Mouse (Mus musculus): Measurements from ENCODE around the gene Galntl6. TPM values are rescaled to one million over a fixed set of nuclear protein-coding genes. Genes with fewer than 3 reads are reported as not detected.
"Not testable (repeated sequence)": the region's sequence is repeated elsewhere in the genome, so short reads cannot be mapped to it uniquely, and the experiment has no call there.

Gene Galntl6
- total RNA-seq, 1 experiment from 2014 or later, result not detected

DNA sequence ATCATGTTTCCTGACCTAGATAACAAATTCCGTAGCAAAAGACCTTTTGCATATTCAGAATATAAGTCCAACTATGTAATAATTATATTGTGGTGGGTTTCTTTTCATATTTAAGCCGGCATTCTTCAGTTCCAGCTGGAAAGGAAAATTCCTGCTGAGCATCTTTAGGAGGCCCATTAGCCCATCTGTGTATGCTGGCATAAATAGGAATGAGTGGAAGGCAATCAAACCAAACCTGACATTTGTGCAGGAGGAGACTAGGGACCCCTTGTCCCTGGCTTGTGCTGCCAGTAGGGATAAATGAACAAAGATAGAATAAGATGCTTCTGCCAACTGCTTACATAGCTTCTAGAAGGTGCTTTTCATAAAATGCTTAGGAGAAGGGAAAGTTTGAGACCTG is 243.4 kb downstream of the Galntl6 start:
- ATAC-seq (replicated peaks; ENCODE audit: insufficient number of reproducible peaks, low FRiP score, low TSS enrichment, poor library complexity, severe bottlenecking), result no peak

DNA sequence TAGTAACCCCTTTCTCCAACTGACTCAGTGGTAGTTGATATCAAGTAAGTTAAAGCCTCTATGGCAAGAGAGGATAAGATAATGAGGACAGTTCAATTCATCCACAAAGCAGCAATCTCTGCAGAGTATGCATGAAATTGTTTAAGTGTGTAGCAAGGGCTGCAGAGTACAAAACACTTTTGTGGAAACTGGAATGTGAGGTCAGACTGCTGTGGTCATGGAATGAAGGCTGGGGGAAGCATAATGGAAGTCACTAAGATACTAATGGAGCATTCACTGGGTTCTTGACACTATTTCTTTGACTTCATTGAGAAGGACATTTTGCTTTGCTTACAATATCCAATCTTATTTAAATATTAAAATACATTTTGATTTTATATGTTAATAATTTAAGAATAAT is 252.4 kb downstream of the Galntl6 start:
- no peak for ATAC-seq (replicated peaks; ENCODE audit: insufficient number of reproducible peaks, low FRiP score, low TSS enrichment, poor library complexity, severe bottlenecking)

DNA sequence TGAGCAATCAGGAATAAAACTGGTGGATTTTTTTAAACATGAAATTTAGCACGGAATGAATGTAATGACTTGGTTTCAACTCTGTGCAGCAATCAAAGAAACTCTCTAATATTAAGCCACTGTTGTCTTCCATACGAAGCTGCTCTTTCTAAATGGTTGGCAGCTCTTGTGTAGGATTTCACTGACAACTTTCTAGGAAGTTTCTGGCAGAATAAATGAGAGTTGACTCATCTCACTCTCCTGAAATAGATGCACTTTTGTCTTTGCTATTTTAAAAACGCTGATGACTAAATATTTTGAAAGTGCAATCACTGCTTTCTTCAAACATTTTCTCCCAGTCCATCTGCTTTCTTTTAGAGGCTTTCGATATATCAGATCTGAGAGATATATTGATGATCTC is 256.8 kb downstream of the Galntl6 start:
- ATAC-seq (replicated peaks; ENCODE audit: insufficient number of reproducible peaks, low FRiP score, low TSS enrichment, poor library complexity, severe bottlenecking), result no peak

DNA sequence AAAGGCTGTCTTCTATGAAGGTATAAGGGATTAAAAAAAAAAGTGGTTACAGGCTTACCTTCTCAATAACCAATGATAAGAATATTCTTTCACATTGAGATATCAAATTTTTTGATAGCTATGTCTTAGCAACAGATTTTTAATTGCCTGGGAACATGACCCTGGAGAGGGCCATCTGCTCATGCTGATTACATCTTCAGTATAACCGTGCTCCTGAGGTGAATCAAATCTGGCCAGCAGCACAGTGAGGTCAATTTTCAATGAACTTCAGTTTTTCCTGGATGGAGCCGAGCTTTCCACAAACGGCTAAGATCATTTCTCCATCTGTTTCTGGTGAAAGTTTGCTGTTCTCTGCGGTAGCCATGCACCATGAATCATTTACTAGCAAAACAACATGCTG is 306.0 kb downstream of the Galntl6 start:
- ATAC-seq (replicated peaks; ENCODE audit: insufficient number of reproducible peaks, low FRiP score, low TSS enrichment, poor library complexity, severe bottlenecking), result no peak

DNA sequence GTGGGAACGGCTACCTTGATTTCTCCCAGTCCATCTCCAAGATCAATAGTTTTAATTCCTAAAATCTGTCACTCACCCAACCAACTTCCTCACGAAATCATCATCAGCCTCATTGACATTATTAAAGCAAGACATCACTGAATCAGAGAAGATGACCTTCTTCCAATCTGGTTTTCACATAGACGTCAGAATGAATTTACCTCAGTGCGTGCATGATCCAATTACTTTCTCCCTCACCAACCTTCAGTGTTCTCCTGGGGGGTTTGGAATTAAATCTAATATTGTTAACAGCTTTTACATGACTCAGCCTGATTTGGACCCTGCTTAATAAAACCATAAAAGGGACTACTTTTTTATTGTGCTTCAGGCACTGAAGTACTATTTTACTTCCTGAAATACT is 307.7 kb downstream of the Galntl6 start:
- no peak for ATAC-seq (replicated peaks; ENCODE audit: insufficient number of reproducible peaks, low FRiP score, low TSS enrichment, poor library complexity, severe bottlenecking)

DNA sequence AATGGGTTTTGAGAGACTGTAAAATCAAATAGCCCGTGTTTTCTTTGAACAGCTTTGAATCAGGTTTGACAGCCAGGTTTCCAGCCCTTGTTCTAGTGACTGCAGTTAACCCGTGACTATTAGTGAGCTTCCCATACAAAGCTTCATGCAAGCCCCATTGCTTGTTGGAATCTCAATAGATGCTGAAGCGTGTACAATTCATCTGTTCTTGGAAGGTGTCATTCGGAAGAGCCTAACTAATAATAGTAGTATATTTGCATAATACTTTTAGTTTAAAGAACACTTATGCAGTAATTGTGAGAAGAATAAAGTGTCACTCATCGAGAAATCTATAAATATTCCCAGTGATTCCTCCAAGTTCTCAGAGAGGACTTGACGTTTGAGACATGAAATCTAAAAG is 314.6 kb downstream of the Galntl6 start:
- no peak for ATAC-seq (replicated peaks; ENCODE audit: insufficient number of reproducible peaks, low FRiP score, low TSS enrichment, poor library complexity, severe bottlenecking)

DNA sequence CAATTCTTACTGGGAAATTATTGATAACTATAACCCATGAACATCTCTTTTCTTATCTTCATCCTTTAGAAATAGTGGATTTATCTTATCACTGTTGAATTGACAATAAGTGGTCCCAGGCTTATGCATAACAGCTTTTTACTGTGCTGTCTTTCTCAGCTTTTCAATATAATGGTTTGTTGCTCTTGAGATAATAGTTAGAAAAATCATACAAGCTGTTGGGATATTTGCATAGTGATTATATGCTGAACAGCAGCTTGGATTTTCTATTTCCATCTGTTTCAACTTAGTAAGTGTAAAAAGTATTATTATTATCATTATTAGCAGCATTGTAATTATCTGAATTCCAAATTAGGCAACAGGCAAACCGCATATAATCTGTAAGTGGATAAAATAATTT is 337.1 kb downstream of the Galntl6 start:
- no peak for ATAC-seq (replicated peaks; ENCODE audit: insufficient number of reproducible peaks, low FRiP score, low TSS enrichment, poor library complexity, severe bottlenecking)

DNA sequence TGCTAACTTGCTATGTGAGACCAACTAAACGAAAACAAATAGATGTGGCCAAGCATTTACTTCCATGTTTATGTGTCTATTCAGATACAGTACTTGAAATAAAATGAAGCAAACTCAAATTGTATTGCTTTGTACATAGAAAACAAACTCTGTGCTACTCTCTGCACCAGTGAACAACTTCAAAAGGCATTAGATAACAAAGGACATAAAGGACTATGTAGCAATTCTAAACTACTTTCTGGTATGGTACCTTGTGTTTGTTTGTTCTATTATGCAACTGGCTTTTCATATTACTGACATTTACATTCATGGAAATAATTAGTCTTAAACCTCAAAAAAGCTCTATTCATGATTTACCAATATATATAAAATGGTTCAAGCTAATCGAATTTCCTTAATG is 344.4 kb downstream of the Galntl6 start:
- ATAC-seq (replicated peaks; ENCODE audit: insufficient number of reproducible peaks, low FRiP score, low TSS enrichment, poor library complexity, severe bottlenecking), result no peak

DNA sequence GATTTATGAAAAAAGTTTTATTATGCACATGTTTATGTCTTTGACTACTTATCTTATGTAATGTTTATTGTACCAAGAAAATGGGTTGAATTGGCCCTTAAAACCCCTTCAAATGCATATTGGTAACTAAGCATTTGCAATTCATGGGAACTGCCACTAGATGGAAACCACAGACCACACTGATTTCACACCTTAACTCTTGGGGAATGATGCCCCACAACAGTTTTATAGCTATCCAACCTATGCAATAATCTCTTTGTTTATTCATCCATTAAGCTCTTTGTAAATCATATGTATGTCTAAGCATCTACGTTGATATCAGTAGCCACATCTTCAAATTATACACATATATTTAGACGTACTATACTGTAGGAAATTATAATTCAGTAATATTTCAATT is 346.3 kb downstream of the Galntl6 start:
- ATAC-seq (replicated peaks; ENCODE audit: insufficient number of reproducible peaks, low FRiP score, low TSS enrichment, poor library complexity, severe bottlenecking), result no peak

DNA sequence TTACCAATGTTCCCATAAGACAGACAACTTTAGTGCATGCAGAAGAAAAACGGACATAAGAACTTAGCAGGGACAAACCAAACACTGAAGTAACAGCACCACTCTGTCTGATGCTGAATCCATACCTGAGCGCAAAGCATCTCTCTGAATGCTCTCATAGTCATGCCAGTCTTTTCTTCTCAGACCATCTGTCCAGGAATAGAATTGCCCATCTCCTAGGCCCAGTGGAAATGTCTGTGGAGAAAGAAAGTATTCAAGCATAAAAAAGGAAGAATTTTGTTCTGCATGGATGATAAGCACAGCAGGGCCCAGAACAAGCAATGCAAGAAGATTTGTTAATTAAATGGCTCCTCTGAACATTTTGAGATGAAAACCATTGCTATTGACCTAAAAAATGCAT is 376.7 kb downstream of the Galntl6 start:
- ATAC-seq (replicated peaks; ENCODE audit: insufficient number of reproducible peaks, low FRiP score, low TSS enrichment, poor library complexity, severe bottlenecking), result no peak

DNA sequence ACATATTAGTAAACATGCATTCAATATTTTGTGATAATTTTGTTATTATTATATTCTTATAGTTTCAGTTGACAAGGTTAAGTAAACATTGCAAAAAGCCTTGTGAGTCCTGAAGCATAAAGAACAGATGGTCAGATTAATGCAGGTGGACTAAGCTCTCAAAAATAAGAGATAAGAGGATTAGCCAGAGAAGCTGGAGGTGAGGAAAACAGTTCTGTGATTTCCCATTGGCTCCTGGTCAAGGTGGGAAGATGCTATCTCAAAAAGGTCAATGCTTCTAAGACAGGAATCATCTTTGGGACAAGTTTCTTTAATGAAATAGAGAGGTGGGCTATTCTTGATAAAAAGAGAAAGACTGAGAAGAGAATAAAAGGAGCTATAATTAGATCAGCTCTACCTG is 377.8 kb downstream of the Galntl6 start:
- no peak for ATAC-seq (replicated peaks; ENCODE audit: insufficient number of reproducible peaks, low FRiP score, low TSS enrichment, poor library complexity, severe bottlenecking)

DNA sequence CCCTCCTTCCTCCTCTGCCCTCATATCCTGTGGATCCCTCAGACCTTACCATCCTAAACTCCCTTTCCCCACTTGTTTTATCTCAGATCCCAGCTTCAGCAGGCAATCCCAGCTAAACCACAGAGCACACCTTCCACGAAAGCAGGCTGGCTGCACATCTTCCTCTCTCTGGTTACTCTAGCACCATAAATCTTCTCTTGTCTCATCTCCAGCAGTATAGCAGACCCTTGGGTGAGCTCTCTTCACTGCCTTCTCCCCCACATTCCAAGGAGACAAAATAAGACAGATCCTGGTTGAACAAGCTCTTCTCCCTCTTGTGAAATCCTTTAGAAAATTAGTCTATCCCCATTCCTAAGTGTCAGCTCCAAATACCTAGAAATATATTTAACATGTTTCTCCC is 389.0 kb downstream of the Galntl6 start:
- no peak for ATAC-seq (replicated peaks; ENCODE audit: insufficient number of reproducible peaks, low FRiP score, low TSS enrichment, poor library complexity, severe bottlenecking)

DNA sequence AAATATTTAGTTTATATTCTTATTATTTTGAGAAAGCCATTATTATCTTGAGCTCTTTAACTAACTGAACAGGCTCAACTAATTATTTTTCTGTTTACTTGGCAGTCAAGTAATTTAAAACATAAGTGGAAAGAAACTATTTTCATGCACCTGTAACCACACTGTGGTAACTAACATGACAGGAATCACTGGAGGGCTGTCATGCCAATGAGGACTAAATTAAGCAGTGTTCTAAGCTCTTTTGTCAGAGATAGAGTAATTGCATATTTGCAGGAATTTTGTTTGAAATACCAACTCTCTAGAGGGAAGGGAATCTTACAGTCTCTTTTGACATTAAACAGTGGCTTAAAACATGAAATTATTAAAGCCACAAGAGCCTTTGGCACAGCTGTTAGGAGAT is 390.5 kb downstream of the Galntl6 start:
- ATAC-seq (replicated peaks; ENCODE audit: insufficient number of reproducible peaks, low FRiP score, low TSS enrichment, poor library complexity, severe bottlenecking), result no peak

DNA sequence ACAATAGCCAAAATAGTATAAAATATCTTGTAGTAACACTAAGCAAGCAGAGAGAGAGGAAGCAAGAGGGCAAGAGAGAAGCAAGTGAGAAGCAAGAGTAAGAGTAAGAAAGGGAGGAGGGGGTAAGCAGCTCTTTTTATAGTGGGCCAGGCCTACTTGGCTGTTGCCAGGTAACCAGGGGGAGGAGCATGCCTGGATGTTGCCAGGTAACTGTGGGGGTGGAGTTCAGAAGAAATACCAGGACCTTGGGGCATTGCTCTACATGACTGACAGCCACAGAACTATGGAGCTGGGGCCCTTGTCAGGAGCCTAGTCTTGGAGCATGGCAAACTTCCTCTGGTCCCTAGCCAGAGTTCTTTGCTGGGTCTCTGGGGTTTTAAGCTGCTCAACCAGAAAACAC is 401.9 kb downstream of the Galntl6 start:
- no peak for ATAC-seq (replicated peaks; ENCODE audit: insufficient number of reproducible peaks, low FRiP score, low TSS enrichment, poor library complexity, severe bottlenecking)

DNA sequence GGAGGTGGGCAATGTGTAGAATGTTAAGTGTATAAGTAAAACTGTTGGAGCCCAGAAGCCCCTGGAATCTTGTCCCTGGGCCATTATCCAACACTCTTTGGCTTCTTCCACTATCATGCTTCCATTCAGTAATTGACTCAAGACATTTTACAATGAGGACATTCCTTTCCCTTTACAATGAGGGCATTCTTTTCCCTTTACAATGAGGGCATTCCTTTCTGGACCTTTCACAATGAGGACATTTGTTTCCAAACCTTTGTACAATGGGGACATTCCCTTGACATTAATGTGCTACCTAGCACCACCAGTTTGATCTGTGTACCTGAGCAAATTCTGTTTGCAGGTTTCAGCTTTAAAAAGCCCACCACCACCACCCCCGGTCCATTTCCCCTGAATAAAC is 403.4 kb downstream of the Galntl6 start:
- ATAC-seq (replicated peaks; ENCODE audit: insufficient number of reproducible peaks, low FRiP score, low TSS enrichment, poor library complexity, severe bottlenecking), result no peak

DNA sequence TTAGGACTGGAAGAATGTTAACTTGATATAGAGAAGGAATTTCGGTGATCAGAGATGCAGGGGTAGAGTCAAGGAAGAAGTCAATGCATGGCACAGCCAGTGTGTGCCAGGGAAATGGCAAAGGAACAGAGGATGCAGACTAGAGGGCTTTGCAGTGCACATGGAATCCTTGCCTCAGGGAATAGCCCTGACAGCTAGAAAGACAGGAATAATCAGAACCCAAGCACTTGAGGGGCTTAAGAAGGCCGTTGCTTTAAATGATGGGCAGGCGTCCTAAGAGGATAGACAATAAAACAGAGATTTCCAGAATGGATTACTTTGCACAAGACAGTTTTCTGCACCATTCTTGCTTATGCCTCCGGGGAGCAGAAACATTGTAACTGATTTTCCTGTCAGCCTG is 425.3 kb downstream of the Galntl6 start:
- ATAC-seq (replicated peaks; ENCODE audit: insufficient number of reproducible peaks, low FRiP score, low TSS enrichment, poor library complexity, severe bottlenecking), result no peak

DNA sequence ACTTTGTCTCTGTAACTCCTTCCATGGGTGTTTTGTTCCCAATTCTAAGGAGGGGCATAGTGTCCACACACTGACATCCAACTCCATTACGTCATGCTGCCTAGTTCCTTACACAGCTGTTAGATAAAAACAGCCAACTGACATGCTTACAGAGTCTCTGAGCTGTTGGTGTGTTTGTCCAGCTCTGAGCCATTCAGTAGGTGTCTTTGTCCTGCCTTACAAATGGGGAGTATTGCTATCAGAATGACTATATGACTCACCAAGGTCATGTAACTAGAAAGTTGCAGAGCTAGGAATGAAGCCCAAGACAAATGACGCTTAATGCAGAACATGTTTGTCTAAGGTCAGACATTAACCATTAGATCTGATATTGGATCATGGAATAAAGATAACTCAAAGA is 449.1 kb downstream of the Galntl6 start:
- not testable (repeated sequence) for ATAC-seq (replicated peaks; ENCODE audit: insufficient number of reproducible peaks, low FRiP score, low TSS enrichment, poor library complexity, severe bottlenecking)

DNA sequence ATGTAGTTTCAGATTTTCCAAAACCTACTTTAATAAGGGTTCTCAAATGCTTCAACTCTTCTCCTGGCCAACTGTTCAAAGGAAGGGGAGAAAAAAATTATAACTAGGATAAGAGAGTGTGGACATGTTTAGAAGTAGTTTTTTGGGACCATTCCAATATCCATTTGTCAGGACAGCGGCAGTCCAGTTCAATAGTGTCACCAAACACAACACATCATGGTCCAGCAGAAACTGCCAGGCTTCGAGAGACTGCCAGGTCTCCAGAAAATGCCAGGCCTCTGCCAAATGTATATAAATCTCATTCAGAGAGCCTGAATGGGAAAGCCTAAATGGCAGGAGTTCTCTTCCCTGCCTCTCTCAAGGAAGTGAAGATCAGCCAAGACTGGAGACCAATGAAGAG is 469.7 kb downstream of the Galntl6 start:
- no peak for ATAC-seq (replicated peaks; ENCODE audit: insufficient number of reproducible peaks, low FRiP score, low TSS enrichment, poor library complexity, severe bottlenecking)

DNA sequence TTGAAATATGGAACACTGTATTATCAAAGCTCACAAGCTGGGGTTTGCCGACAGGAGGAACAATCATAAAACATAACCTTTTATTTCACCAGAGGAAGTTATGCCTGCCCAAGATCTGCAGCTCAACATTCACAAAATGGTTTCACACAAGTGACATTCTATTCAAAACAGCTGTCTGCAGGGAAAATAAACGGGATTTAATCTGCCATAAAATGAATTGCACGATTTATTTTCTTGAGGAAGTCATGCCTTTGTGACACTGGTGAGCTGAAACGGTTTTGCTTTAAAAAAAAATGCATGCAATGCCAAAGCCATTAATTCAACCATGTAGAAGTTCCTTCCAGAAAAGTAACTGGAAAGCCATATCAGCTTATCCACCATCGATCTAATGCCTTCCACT is 494.0 kb downstream of the Galntl6 start:
- ATAC-seq (replicated peaks; ENCODE audit: insufficient number of reproducible peaks, low FRiP score, low TSS enrichment, poor library complexity, severe bottlenecking), result no peak

DNA sequence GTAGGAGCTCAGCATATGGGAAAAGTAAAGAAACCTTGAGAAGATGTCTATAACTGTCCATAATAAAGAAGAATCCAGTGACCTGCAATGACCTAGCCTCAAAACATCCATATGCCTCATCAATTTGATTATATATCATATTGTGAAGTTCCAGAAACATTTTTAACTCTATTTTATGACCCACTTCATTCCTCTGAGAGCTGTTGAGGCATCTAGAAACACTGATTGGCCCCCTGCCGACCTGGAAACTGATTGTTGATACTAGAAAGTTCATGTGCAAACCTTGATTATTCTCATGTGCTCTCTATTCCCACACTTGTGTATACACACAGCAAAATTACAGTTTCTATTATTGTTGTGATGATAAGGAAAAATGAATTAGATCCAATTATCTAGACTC is 494.9 kb downstream of the Galntl6 start:
- no peak for ATAC-seq (replicated peaks; ENCODE audit: insufficient number of reproducible peaks, low FRiP score, low TSS enrichment, poor library complexity, severe bottlenecking)

DNA sequence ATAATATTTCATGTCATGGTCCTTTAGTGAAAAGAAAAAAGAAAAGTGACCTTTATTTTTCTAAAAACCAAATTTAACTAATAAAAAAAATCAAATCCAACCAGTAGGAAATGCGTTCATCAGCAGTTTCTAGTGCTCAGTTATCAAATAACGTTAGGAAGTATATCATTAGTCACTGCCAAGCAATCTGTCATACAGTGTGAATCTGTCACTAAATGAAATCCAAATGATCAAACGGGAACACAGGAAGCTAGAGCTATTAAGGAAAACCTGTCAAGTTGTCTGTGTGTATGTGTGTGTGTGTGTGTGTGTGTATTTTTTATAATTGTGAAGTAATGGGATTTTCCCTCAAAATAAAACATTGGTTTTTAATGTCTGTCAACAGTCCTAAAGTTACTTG is 515.9 kb downstream of the Galntl6 start:
- no peak for ATAC-seq (replicated peaks; ENCODE audit: insufficient number of reproducible peaks, low FRiP score, low TSS enrichment, poor library complexity, severe bottlenecking)

DNA sequence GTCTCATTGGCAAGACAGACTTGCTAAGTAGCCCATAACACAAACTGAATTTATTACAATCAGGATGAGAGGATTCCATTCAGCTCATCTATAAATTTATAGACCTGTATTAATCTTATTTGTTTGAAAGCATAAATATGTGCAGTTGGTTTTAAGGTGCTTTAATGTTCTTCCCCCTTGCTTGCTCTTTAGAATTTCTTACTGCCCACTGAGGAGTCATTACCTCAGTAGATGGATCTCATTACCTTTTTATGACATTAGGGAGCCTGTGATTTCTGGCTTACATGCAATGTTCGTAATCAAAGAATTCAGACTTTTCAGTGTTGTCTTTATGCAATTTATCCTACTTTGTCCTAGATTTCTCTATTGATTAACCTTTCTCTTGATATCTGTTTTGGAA is 516.6 kb downstream of the Galntl6 start:
- ATAC-seq (replicated peaks; ENCODE audit: insufficient number of reproducible peaks, low FRiP score, low TSS enrichment, poor library complexity, severe bottlenecking), result no peak
